Mouse (Mus musculus): Measurements from ENCODE around the gene Spcs2. TPM values are rescaled to one million over a fixed set of nuclear protein-coding genes. Genes with fewer than 3 reads are reported as not detected.

Gene Spcs2
- polyA plus RNA-seq, 1 experiment from 2014 or later: 345 TPM

GRCm38 (mm10) chr7:99795192-99795981 is 67.9 kb downstream of the Spcs2 start:
- H3K4me3 ChIP-seq: no peak overlapping the region
- ATAC-seq (ENCODE audit: insufficient number of reproducible peaks, insufficient read depth, low FRiP score, low TSS enrichment): no peak
- 0 out of 2 replicates have a peak overlapping the region, but pooled peaks have one; percentile 16 for H3K4me2 ChIP-seq (replicated peaks)
- H3K9me3 ChIP-seq: no peaks in the 10 kb centered on the region
- 14% methylated on average over 17 of the region's 17 CpGs for WGBS
- H3K9ac ChIP-seq: no peak overlapping the region
- H3K36me3 ChIP-seq: no peaks in the 10 kb centered on the region
- peaks cover 16% of the 10 kb centered on the region; the same call in 1 of the 2 replicates for H3K27me3 ChIP-seq
- H3K4me1 ChIP-seq: peaks cover 8% of the 10 kb centered on the region; the same call in 1 of the 2 replicates
- no peak overlapping the region for H3K27ac ChIP-seq

DNA sequence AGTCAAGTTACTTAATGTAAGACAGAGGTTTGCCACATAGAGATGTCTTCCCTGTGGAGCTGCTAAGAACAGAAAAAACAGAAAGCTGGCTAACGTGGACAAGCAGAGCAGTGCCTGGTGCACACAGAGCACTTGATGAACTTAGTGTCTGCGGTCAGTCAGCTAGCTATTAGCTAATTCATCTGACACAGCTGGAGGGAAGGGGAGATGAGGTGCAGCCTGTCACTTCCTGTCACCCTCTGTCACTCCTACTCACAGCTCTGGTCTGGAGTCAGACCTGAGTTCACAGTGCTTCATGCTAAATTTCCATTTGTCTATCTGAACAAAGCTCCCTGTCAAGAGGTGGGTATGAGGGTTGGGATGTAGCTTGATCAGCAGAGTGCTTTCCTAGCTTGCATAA is 69.2 kb downstream of the Spcs2 start:
- H3K4me3 ChIP-seq: no peak overlapping the region
- 45% methylated on average over 2 of the region's 2 CpGs for WGBS
- ATAC-seq (ENCODE audit: insufficient number of reproducible peaks, insufficient read depth, low FRiP score, low TSS enrichment): no peak
- no peak overlapping the region for H3K27ac ChIP-seq
- peaks cover 16% of the 10 kb centered on the region; the same call in 1 of the 2 replicates for H3K27me3 ChIP-seq
- H3K9me3 ChIP-seq: no peaks in the 10 kb centered on the region
- H3K36me3 ChIP-seq: no peaks in the 10 kb centered on the region
- peaks cover 8% of the 10 kb centered on the region; the same call in 1 of the 2 replicates for H3K4me1 ChIP-seq
- H3K4me2 ChIP-seq (replicated peaks): no peak overlapping the region
- no peak overlapping the region for H3K9ac ChIP-seq

DNA sequence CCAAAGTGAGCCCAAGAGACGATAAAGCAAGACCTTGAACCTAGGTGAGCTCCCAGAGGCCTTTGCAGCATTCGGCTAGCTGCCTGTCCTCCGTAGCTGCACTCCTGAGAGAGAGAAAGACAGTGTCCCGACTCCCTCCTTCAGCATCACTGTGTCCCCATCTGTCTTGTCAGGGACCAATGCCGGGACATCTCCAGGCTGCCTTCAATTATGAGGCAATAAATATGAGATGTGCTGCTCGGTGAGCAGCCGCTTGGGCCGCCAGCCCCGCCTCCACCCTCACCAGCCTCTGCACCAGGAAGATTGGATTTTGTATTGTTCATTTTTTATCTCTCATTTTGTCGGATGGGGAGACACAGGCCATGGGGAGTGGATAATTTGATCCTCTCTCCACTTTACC is 72.4 kb downstream of the Spcs2 start:
- H3K36me3 ChIP-seq: no peaks in the 10 kb centered on the region
- ATAC-seq (ENCODE audit: insufficient number of reproducible peaks, insufficient read depth, low FRiP score, low TSS enrichment): no peak
- WGBS: 79% methylated on average over 10 of the region's 10 CpGs
- H3K27me3 ChIP-seq: 0 out of 2 replicates have a peak, but pooled peaks cover 8% of the 10 kb centered on the region
- H3K9me3 ChIP-seq: no peaks in the 10 kb centered on the region
- no peak overlapping the region for H3K27ac ChIP-seq
- H3K4me3 ChIP-seq: no peak overlapping the region
- no peak overlapping the region for H3K4me2 ChIP-seq (replicated peaks)
- peaks cover 12% of the 10 kb centered on the region; the same call in 1 of the 2 replicates for H3K4me1 ChIP-seq
- no peak overlapping the region for H3K9ac ChIP-seq

- Histone ChIP-seq H3K9me3 (no peaks in the 10 kb centered on the region), H3K4me1 (0 out of 2 replicates have a peak, but pooled peaks cover 4% of the 10 kb centered on the region), H3K4me2 (replicated peaks) (no peak overlapping the region), H3K36me3 (no peaks in the 10 kb centered on the region), H3K4me3 (no peak overlapping the region), H3K9ac (no peak overlapping the region), H3K27me3 (no peaks in the 10 kb centered on the region), H3K27ac (peak overlapping the region; percentile 48; the same call in 1 of the 2 replicates)
- ATAC-seq (ENCODE audit: insufficient number of reproducible peaks, insufficient read depth, low FRiP score, low TSS enrichment): no peak
- 37% methylated on average over 5 of the region's 5 CpGs for WGBS
These were observed 74.7 kb downstream of the Spcs2 start for GRCm38 (mm10) chr7:99788563-99788962.

DNA sequence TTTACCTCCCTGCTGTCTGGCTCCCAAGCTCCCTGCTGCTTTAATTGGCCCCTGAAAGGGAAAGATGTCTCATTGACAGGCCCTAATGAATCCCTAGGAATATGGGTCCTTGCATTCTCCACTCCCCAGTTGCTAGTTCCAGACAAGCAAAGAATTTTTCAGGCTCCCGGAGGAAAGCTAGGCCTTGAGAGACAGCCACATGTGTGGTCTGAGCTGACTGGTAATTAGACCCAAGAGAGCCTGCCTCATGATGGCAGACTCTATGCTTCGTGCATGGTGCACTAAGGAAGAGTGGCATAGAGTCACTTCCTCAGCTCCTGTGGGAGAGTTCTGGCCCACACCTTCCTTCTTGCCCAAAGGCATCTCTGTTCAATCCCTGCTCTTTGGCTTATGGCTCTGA is 75.3 kb downstream of the Spcs2 start:
- 42% methylated on average over 2 of the region's 2 CpGs for WGBS
- Histone ChIP-seq H3K9me3 (no peaks in the 10 kb centered on the region), H3K4me2 (replicated peaks) (no peak overlapping the region), H3K9ac (no peak overlapping the region), H3K4me1 (0 out of 2 replicates have a peak, but pooled peaks cover 4% of the 10 kb centered on the region), H3K36me3 (no peaks in the 10 kb centered on the region), H3K27ac (peak overlapping the region; percentile 48; the same call in 1 of the 2 replicates), H3K4me3 (no peak overlapping the region), H3K27me3 (no peaks in the 10 kb centered on the region)
- ATAC-seq (ENCODE audit: insufficient number of reproducible peaks, insufficient read depth, low FRiP score, low TSS enrichment): no peak

Other genes with a start within 250 kb of the Spcs2 start
- gene Tpbgl, start 236.4 kb downstream of the Spcs2 start, polyA plus RNA-seq (2016; fragmentation: Nextera tagmentation; extraction: Ambion mirVana): 0.93 and 1.5 TPM in 2 replicates
- 1.8 and 2.2 TPM in 2 replicates for gene Slco2b1, start 152.1 kb downstream of the Spcs2 start, polyA plus RNA-seq (2016; fragmentation: Nextera tagmentation; extraction: Ambion mirVana)
- gene Olfr520, start 133.2 kb downstream of the Spcs2 start, polyA plus RNA-seq (2016; fragmentation: Nextera tagmentation; extraction: Ambion mirVana): not detected in 2 replicates
- gene Olfr521, start 100.0 kb downstream of the Spcs2 start, polyA plus RNA-seq (2016; fragmentation: Nextera tagmentation; extraction: Ambion mirVana): not detected in 2 replicates
- 2.3 and 2.6 TPM in 2 replicates for gene Neu3, start 35.0 kb downstream of the Spcs2 start, polyA plus RNA-seq (2016; fragmentation: Nextera tagmentation; extraction: Ambion mirVana)
- 0.20 and 0.43 TPM in 2 replicates for gene Xrra1, start 4.3 kb downstream of the Spcs2 start, polyA plus RNA-seq (2016; fragmentation: Nextera tagmentation; extraction: Ambion mirVana)
- 7.6 and 8.1 TPM in 2 replicates for gene Rnf169, start 117.0 kb upstream of the Spcs2 start, polyA plus RNA-seq (2016; fragmentation: Nextera tagmentation; extraction: Ambion mirVana)
- gene Chrdl2, start 142.7 kb upstream of the Spcs2 start, polyA plus RNA-seq (2016; fragmentation: Nextera tagmentation; extraction: Ambion mirVana): 1.2 and 1.7 TPM in 2 replicates

All from embryonic facial prominence, embryonic 12.5 days (tissue).